Comparison of ENCODE assay signal across 9 mouse cellular contexts in genomic region chr13:62887712-62888441, GRCm38 (mm10). TPM values are rescaled to one million over a fixed set of nuclear protein-coding genes. Genes with fewer than 3 reads are reported as not detected.
DNase-seq lines count a peak whose midpoint lies in the region; ATAC-seq and TF ChIP-seq lines count a peak whose summit lies in the region.
"Had no signal": no experiment of that assay in that cellular context is flagged by ENCODE, and none has a peak within 500 bp of the region (broad histone marks: within the 10 kb centered on the region; RNA-seq: fewer than 3 reads in every experiment).

Gene Fbp1, minus strand, starts transcription at chr13:62888282.

- peak; percentile 35 for DNase-seq in R1 (ENCODE audit: low read depth, low spot score)
- DNase-seq in liver, embryonic 13.5 days: no peak
- DNase-seq in right cerebral cortex, postnatal 36 days (ENCODE audit: low spot score in 2 of 2): no peak
- DNase-seq in layer of hippocampus, adult 9-10 months (ENCODE audit: low spot score): no peak

- peak within 1 kb of the TSS; percentile 56 for H3K9ac ChIP-seq in hindbrain, embryonic 16.5 days (ENCODE audit: low read depth, low read length)
- no peak within 1 kb of the TSS for H3K9ac ChIP-seq in liver, embryonic 13.5 days

- no peak for ATAC-seq in erythroblast, adult 5-6 weeks (replicated peaks; ENCODE audit: low FRiP score, poor library complexity, severe bottlenecking)
- peak; percentile 76 for ATAC-seq in hindbrain, embryonic 16.5 days
- ATAC-seq in liver, embryonic 13.5 days (ENCODE audit: low read depth): 0 out of 2 replicates have a peak, but pooled peaks have one; percentile 10

- 5% methylated on average over 28 of the region's 29 CpGs for WGBS in hindbrain, embryonic 16.5 days
- 7% methylated on average over 29 of the region's 29 CpGs for WGBS in liver, embryonic 13.5 days (ENCODE audit: insufficient replicate concordance)
- 4% methylated on average over 29 of the region's 29 CpGs for WGBS in small intestine, adult 2 months

- peak within 1 kb of the TSS; percentile 43 for H3K4me3 ChIP-seq in erythroblast, embryonic 14.5 days (replicated peaks)
- peak within 1 kb of the TSS; percentile 41 for H3K4me3 ChIP-seq in hindbrain, embryonic 16.5 days (ENCODE audit: low read length)
- H3K4me3 ChIP-seq in liver, embryonic 13.5 days (replicated peaks): peak within 1 kb of the TSS; percentile 36
- peak within 1 kb of the TSS; percentile 67 for H3K4me3 ChIP-seq in small intestine, adult 2 months (ENCODE audit: low read depth, low read length)

- H3K4me2 ChIP-seq in hindbrain, embryonic 16.5 days (ENCODE audit: low read length): peak within 1 kb of the TSS; percentile 65
- H3K4me2 ChIP-seq in liver, embryonic 13.5 days: peak within 1 kb of the TSS; percentile 53

- TF ChIP-seq CTCF in small intestine, adult 2 months (IDR thresholded peaks at IDR 0.05; ENCODE audit: extremely low read depth, insufficient read length, insufficient replicate concordance, low read depth, low read length): no peak

- no peaks in the 10 kb centered on the region for H3K4me1 ChIP-seq in erythroblast, embryonic 14.5 days (ENCODE audit: control insufficient read depth)
- peaks cover 7% of the 10 kb centered on the region for H3K4me1 ChIP-seq in hindbrain, embryonic 16.5 days (ENCODE audit: control insufficient read depth, insufficient read depth, low read depth, low read length)
- H3K4me1 ChIP-seq in liver, embryonic 13.5 days (replicated peaks): no peaks in the 10 kb centered on the region
- H3K4me1 ChIP-seq in small intestine, adult 2 months (ENCODE audit: control insufficient read depth, insufficient read depth, insufficient read length, low read length): peaks cover 5% of the 10 kb centered on the region; the same call in 1 of the 2 replicates

- no peaks in the 10 kb centered on the region for H3K36me3 ChIP-seq in erythroblast, embryonic 14.5 days (ENCODE audit: control insufficient read depth)
- H3K36me3 ChIP-seq in hindbrain, embryonic 16.5 days (ENCODE audit: control insufficient read depth, insufficient read depth, low read length): no peaks in the 10 kb centered on the region
- H3K36me3 ChIP-seq in liver, embryonic 13.5 days: no peaks in the 10 kb centered on the region
- H3K36me3 ChIP-seq in small intestine, adult 2 months (ENCODE audit: control insufficient read depth, insufficient read depth, low read length): no peaks in the 10 kb centered on the region

- H3K27me3 ChIP-seq in erythroblast, embryonic 14.5 days (ENCODE audit: control insufficient read depth): peaks cover 35% of the 10 kb centered on the region
- H3K27me3 ChIP-seq in hindbrain, embryonic 16.5 days (replicated peaks; ENCODE audit: control insufficient read depth, insufficient read depth, low read length): peaks cover 13% of the 10 kb centered on the region
- peaks cover 42% of the 10 kb centered on the region for H3K27me3 ChIP-seq in liver, embryonic 13.5 days
- no peaks in the 10 kb centered on the region for H3K27me3 ChIP-seq in small intestine, adult 2 months (ENCODE audit: control insufficient read depth, insufficient read depth, low read length)

- no peak within 1 kb of the TSS for H3K27ac ChIP-seq in hindbrain, embryonic 16.5 days (ENCODE audit: low read depth, low read length)
- H3K27ac ChIP-seq in liver, embryonic 13.5 days: no peak within 1 kb of the TSS
- H3K27ac ChIP-seq in small intestine, adult 2 months (ENCODE audit: insufficient read depth, low read depth, low read length): peak within 1 kb of the TSS; percentile 58; the same call in 1 of the 2 replicates

- no peaks in the 10 kb centered on the region for H3K9me3 ChIP-seq in erythroblast, embryonic 14.5 days (ENCODE audit: control insufficient read depth, low read length)
- H3K9me3 ChIP-seq in hindbrain, embryonic 16.5 days (ENCODE audit: control insufficient read depth, low read length): peaks cover 3% of the 10 kb centered on the region
- no peaks in the 10 kb centered on the region for H3K9me3 ChIP-seq in liver, embryonic 13.5 days (replicated peaks)

- TF ChIP-seq POLR2A in small intestine, adult 2 months (IDR thresholded peaks at IDR 0.05; ENCODE audit: low read depth, low read length): 0 out of 2 replicates have a peak, but pooled peaks have one; percentile 6

RNA-seq across cellular contexts. Expression of gene Fbp1, which starts in this region (rescaled TPM):
- polyA plus RNA-seq in erythroblast, embryonic 14.5 days (2012): not detected in 2 replicates
- total RNA-seq in erythroblast, adult 5-6 weeks (2015; ENCODE audit: low replicate concordance): 7.1 TPM in 1 of 2 replicates, not detected in the other
- 0.28 and 4.9 TPM in 2 replicates for total RNA-seq in erythroblast, adult 5-6 weeks (2017; ENCODE audit: low replicate concordance)
- 0.55 and 0.68 TPM in 2 replicates for polyA plus RNA-seq in hindbrain, embryonic 16.5 days (2015; fragmentation: Nextera tagmentation; extraction: Ambion mirVana)
- 0.42 and 0.51 TPM in 2 replicates for polyA plus RNA-seq in liver, embryonic 13.5 days (2015; fragmentation: Nextera tagmentation; extraction: Ambion mirVana)
- 21.9 and 31.1 TPM in 2 replicates for polyA plus RNA-seq in small intestine, adult 2 months (2012; rRNA removed)
- total RNA-seq: MEL had no signal

Comparison
In these comparisons a context has a peak if more than half of its experiments do, and no peak if none do; other contexts are left out.
1. RNA of gene Fbp1 (polyA plus RNA-seq): 21.9 to 31.1 TPM in small intestine, adult 2 months; 0.55 to 0.68 TPM in hindbrain, embryonic 16.5 days, 0.42 to 0.51 TPM in liver, embryonic 13.5 days and not detected in erythroblast, embryonic 14.5 days; every median in the first group is over 10 times any median in the second.
2. Peak in ATAC-seq, H3K4me3 ChIP-seq, H3K9ac ChIP-seq and H3K4me2 ChIP-seq in hindbrain, embryonic 16.5 days; RNA of the gene not detected or under 1 TPM.
3. Peak in ATAC-seq, H3K4me3 ChIP-seq and H3K4me2 ChIP-seq in liver, embryonic 13.5 days; RNA of the gene not detected or under 1 TPM.
4. Peak in every context shown above with its lines, with median percentiles within 50 percentile points of each other: H3K4me3 ChIP-seq.